Mouse (Mus musculus) B cell, adult 2 months (primary cell): ENCODE measurements around the gene Arl14ep.
"Not testable (repeated sequence)": the region's sequence is repeated elsewhere in the genome, so short reads cannot be mapped to it uniquely, and the experiment has no call there.

Experiments
- DNase-seq, 2 experiments: peaks; one replicate each; pipeline ENCODE4 v3.0.0; 2022

Arl14ep gene

GRCm38 (mm10) chr2:106973959-106974639, at the start of gene Arl14ep:
TSS of gene Arl14ep (minus strand) at chr2:106974424.
- DNase-seq: peak; percentile 80 to 82

GRCm38 (mm10) chr2:107022713-107023112, 48.5 kb upstream of the Arl14ep start:
- DNase-seq: no peak

GRCm38 (mm10) chr2:107019331-107019730, 45.1 kb upstream of the Arl14ep start:
- DNase-seq: no peak

GRCm38 (mm10) chr2:107013161-107013560, 38.9 kb upstream of the Arl14ep start:
- DNase-seq: no peak

- DNase-seq: no peak
Measured at GRCm38 (mm10) chr2:107012318-107012717, 38.1 kb upstream of the Arl14ep start.

GRCm38 (mm10) chr2:107010160-107010559, 35.9 kb upstream of the Arl14ep start:
- DNase-seq: no peak

GRCm38 (mm10) chr2:107006378-107006777, 32.2 kb upstream of the Arl14ep start:
- DNase-seq: no peak

- DNase-seq: not testable (repeated sequence)
Measured at GRCm38 (mm10) chr2:107005876-107006275, 31.7 kb upstream of the Arl14ep start.

GRCm38 (mm10) chr2:106991261-106991660, 17.0 kb upstream of the Arl14ep start:
- no peak for DNase-seq

GRCm38 (mm10) chr2:106984945-106985344, 10.7 kb upstream of the Arl14ep start:
- no peak for DNase-seq

GRCm38 (mm10) chr2:106982503-106982902, 8.3 kb upstream of the Arl14ep start:
- no peak for DNase-seq

GRCm38 (mm10) chr2:106976472-106976871, 2.2 kb upstream of the Arl14ep start:
- DNase-seq: no peak

GRCm38 (mm10) chr2:106973332-106973958, 779 bp downstream of the Arl14ep start:
- peak in 1 of 2 experiments; percentile 1 for DNase-seq

GRCm38 (mm10) chr2:106972851-106973250, 1.4 kb downstream of the Arl14ep start:
- no peak for DNase-seq

- no peak for DNase-seq
Measured at GRCm38 (mm10) chr2:106970971-106971370, 3.3 kb downstream of the Arl14ep start.

GRCm38 (mm10) chr2:106968320-106968719, 5.9 kb downstream of the Arl14ep start:
- DNase-seq: no peak

- no peak for DNase-seq
Measured at GRCm38 (mm10) chr2:106963560-106963959, 10.7 kb downstream of the Arl14ep start.

GRCm38 (mm10) chr2:106961650-106962049, 12.6 kb downstream of the Arl14ep start:
- no peak for DNase-seq

GRCm38 (mm10) chr2:106961066-106961465, 13.2 kb downstream of the Arl14ep start:
- DNase-seq: no peak

- DNase-seq: peak; percentile 3 to 6
Measured at GRCm38 (mm10) chr2:106960237-106960636, 14.0 kb downstream of the Arl14ep start.

- DNase-seq: no peak
Measured at GRCm38 (mm10) chr2:106959380-106959779, 14.8 kb downstream of the Arl14ep start.

- DNase-seq: no peak
Measured at GRCm38 (mm10) chr2:106958916-106959315, 15.3 kb downstream of the Arl14ep start.

- DNase-seq: no peak
Measured at GRCm38 (mm10) chr2:106956146-106956545, 18.1 kb downstream of the Arl14ep start.

GRCm38 (mm10) chr2:106955621-106956020, 18.6 kb downstream of the Arl14ep start:
- DNase-seq: peak in 1 of 2 experiments; percentile 4

- no peak for DNase-seq
Measured at GRCm38 (mm10) chr2:106954975-106955374, 19.2 kb downstream of the Arl14ep start.
